Mouse (Mus musculus): ENCODE results near the gene Iqgap3. TPM values are rescaled to one million over a fixed set of nuclear protein-coding genes. Genes with fewer than 3 reads are reported as not detected.

Iqgap3 gene
- total and polyA plus RNA-seq, 3 experiments, result 0.21 to 0.64 (median 0.45) TPM

DNA sequence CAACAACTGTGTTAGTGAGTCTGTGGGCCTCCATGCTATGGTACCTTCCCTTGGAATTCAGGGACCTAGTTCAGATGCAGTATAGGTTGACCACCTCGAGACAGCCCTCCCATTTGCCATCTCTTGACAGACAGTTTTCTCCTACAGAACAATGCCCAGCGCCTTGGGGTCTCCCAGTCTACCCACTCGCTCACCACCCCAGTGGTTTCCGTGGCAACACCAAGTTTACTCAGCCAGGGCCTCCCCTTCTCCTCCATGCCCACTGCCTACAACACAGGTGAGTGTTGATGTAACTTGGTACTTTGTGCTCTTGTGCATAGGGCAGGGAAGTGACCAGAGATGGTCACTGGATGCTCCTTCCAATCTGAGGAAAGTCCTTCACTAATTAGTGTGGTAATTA is 81.0 kb downstream of the Iqgap3 start:
- H3K9ac ChIP-seq (ENCODE audit: low read depth, low read length), result no peak overlapping the region
- H3K4me3 ChIP-seq, result no peak overlapping the region
- DNase-seq, result no peak
- H3K27me3 ChIP-seq (ENCODE audit: control insufficient read depth, insufficient read depth, low read length), result no peaks in the 10 kb centered on the region
- no peak for TF ChIP-seq CTCF (IDR thresholded peaks at IDR 0.05)
- no peak for TF ChIP-seq EP300 (IDR thresholded peaks at IDR 0.05; ENCODE audit: insufficient read depth, low read depth, low read length)
- no peak for TF ChIP-seq POLR2A (IDR thresholded peaks at IDR 0.05; ENCODE audit: insufficient read depth, low read depth, low read length)
- peaks cover 41% of the 10 kb centered on the region for H3K36me3 ChIP-seq (ENCODE audit: control insufficient read depth, insufficient read depth, low read length)
- intact Hi-C loops (cut with DNase I), result no loop called here
- 93% methylated on average over 4 of the region's 4 CpGs for WGBS
- peak overlapping the region; percentile 83 for H3K27ac ChIP-seq
- peaks cover 2% of the 10 kb centered on the region; the same call in 1 of the 2 replicates for H3K79me2 ChIP-seq (replicated peaks; ENCODE audit: control insufficient read depth, insufficient read depth, low read length)
- H3K4me1 ChIP-seq (ENCODE audit: control insufficient read depth, insufficient read depth, low read length), result peaks cover 27% of the 10 kb centered on the region

DNA sequence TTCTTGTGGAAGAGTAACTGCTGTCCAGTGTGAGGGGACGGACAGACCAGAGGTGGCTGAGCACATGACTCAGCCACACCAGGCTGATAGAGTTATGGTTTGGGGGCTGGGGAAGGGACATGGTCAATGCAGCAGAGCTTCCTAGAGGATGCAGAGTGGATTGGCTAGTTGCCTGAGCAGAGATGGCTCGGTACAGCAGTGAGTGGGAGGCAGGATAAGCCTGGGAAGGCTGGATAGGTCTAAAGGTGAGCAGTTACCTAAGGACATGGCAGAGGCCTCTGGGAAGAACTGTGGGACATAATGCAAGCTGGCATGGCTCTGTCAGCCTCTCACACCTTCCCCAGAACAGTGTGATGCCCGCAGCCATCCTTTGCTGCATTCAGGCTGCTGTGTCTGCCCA is 82.1 kb downstream of the Iqgap3 start:
- H3K27ac ChIP-seq, result peak overlapping the region; percentile 83; the same call in 1 of the 2 replicates
- peaks cover 2% of the 10 kb centered on the region; the same call in 1 of the 2 replicates for H3K79me2 ChIP-seq (replicated peaks; ENCODE audit: control insufficient read depth, insufficient read depth, low read length)
- intact Hi-C loops (cut with DNase I), result no loop called here
- no peak for DNase-seq
- no peak overlapping the region; the same call in 1 of the 2 replicates for H3K9ac ChIP-seq (ENCODE audit: low read depth, low read length)
- peaks cover 27% of the 10 kb centered on the region for H3K4me1 ChIP-seq (ENCODE audit: control insufficient read depth, insufficient read depth, low read length)
- H3K27me3 ChIP-seq (ENCODE audit: control insufficient read depth, insufficient read depth, low read length), result no peaks in the 10 kb centered on the region
- 50% methylated on average over 3 of the region's 3 CpGs for WGBS
- peaks cover 41% of the 10 kb centered on the region for H3K36me3 ChIP-seq (ENCODE audit: control insufficient read depth, insufficient read depth, low read length)
- no peak for TF ChIP-seq EP300 (IDR thresholded peaks at IDR 0.05; ENCODE audit: insufficient read depth, low read depth, low read length)
- no peak for TF ChIP-seq POLR2A (IDR thresholded peaks at IDR 0.05; ENCODE audit: insufficient read depth, low read depth, low read length)
- TF ChIP-seq CTCF (IDR thresholded peaks at IDR 0.05), result no peak
- H3K4me3 ChIP-seq, result no peak overlapping the region

DNA sequence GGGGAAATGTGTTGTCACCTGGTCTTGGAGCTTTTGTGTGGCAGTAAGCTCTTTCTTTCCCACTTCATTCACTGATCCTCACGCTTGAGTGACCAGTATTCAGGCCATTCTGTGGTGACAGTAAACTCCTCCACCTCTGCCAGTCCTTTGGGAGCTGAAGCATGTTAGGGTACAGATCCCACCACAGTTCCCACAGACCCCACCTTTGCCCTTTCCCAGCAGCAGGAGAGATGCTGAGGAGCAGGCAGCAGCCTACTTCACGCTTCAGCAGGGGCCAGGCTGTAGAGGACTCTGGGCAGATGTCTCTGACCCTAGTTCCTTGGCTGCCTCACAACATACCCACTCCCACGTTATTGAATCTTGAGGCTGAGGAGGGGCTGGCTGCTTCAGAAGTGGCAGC is 82.5 kb downstream of the Iqgap3 start:
- 79% methylated on average over 3 of the region's 3 CpGs for WGBS
- no peak overlapping the region for H3K9ac ChIP-seq (ENCODE audit: low read depth, low read length)
- intact Hi-C loops (cut with DNase I), result no loop called here

DNA sequence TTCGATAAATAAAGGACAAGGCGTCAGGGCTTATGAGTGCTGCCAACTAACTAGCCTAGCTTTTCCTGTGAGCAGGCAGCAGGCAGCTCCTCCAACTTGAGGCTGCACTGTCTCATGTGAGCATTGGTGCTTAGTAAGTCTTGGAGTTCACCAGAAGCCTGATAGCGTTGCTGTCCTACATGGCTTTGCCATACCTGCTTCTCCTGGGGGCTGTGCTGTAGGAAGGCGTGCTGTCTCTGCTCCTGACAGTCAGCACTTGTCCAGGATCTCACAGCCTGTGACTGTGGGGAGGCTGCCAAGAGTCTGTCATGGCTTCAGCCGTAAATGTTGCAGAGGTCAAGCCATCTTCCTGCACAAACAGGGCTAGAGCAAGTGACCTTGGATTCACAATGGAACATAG is 84.3 kb downstream of the Iqgap3 start:
- peak; percentile 55 to 76 for DNase-seq
- no peaks in the 10 kb centered on the region for H3K27me3 ChIP-seq (ENCODE audit: control insufficient read depth, insufficient read depth, low read length)
- H3K27ac ChIP-seq, result peak overlapping the region; percentile 63
- 35% methylated on average over 5 of the region's 5 CpGs for WGBS
- peak overlapping the region; percentile 13; the same call in 1 of the 2 replicates for H3K9ac ChIP-seq (ENCODE audit: low read depth, low read length)
- no peak overlapping the region for H3K4me3 ChIP-seq
- TF ChIP-seq CTCF (IDR thresholded peaks at IDR 0.05), result no peak
- peak; percentile 79; the same call in 1 of the 2 replicates for TF ChIP-seq EP300 (IDR thresholded peaks at IDR 0.05; ENCODE audit: insufficient read depth, low read depth, low read length)
- no peak for TF ChIP-seq POLR2A (IDR thresholded peaks at IDR 0.05; ENCODE audit: insufficient read depth, low read depth, low read length)
- no peaks in the 10 kb centered on the region for H3K79me2 ChIP-seq (replicated peaks; ENCODE audit: control insufficient read depth, insufficient read depth, low read length)
- peaks cover 33% of the 10 kb centered on the region for H3K36me3 ChIP-seq (ENCODE audit: control insufficient read depth, insufficient read depth, low read length)
- intact Hi-C loops (cut with DNase I), result no loop called here
- peaks cover 21% of the 10 kb centered on the region for H3K4me1 ChIP-seq (ENCODE audit: control insufficient read depth, insufficient read depth, low read length)

More for the DNA sequence above, 82.5 kb downstream of the Iqgap3 start:
- Histone ChIP-seq H3K4me3 (no peak overlapping the region), H3K36me3 (ENCODE audit: control insufficient read depth, insufficient read depth, low read length) (peaks cover 41% of the 10 kb centered on the region), H3K79me2 (replicated peaks; ENCODE audit: control insufficient read depth, insufficient read depth, low read length) (peaks cover 2% of the 10 kb centered on the region; the same call in 1 of the 2 replicates), H3K4me1 (ENCODE audit: control insufficient read depth, insufficient read depth, low read length) (peaks cover 27% of the 10 kb centered on the region), H3K27me3 (ENCODE audit: control insufficient read depth, insufficient read depth, low read length) (no peaks in the 10 kb centered on the region), H3K27ac (peak overlapping the region; percentile 3; the same call in 1 of the 2 replicates)
- no peak for TF ChIP-seq EP300 (IDR thresholded peaks at IDR 0.05; ENCODE audit: insufficient read depth, low read depth, low read length)
- TF ChIP-seq CTCF (IDR thresholded peaks at IDR 0.05), result no peak
- no peak for TF ChIP-seq POLR2A (IDR thresholded peaks at IDR 0.05; ENCODE audit: insufficient read depth, low read depth, low read length)
- DNase-seq, result no peak

DNA sequence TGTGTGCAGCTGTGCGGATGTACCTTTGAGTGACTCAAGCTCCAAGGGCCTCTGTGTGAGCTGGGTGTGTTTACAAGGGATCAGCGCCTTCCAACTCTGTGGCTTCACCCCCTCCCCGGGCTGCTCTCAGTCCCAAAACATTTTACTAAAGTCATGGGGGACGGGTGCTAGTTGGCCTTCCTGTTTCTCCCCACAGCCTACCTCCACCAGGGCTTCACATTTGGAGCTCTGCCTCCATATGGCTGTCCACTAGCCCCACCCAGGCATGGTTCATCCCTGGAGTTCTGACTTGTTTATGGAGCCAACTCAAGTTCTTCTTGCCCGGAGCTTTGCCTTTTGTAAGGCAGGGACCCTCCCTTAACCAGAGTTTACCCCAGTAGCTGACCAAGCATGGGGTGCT is 88.6 kb downstream of the Iqgap3 start:
- peaks cover 14% of the 10 kb centered on the region for H3K4me1 ChIP-seq (ENCODE audit: control insufficient read depth, insufficient read depth, low read length)
- TF ChIP-seq EP300 (IDR thresholded peaks at IDR 0.05; ENCODE audit: insufficient read depth, low read depth, low read length) (no peak), POLR2A (IDR thresholded peaks at IDR 0.05; ENCODE audit: insufficient read depth, low read depth, low read length) (no peak), CTCF (IDR thresholded peaks at IDR 0.05) (no peak)
- no peak for DNase-seq
- intact Hi-C loops (cut with DNase I), result loop anchor here (10.0 kb wide), 1 partner anchor 46 kb away; no protein-coding TSS in a partner anchor
- no peak overlapping the region for H3K9ac ChIP-seq (ENCODE audit: low read depth, low read length)
- 77% methylated on average over 5 of the region's 5 CpGs for WGBS
- H3K27ac ChIP-seq, result no peak overlapping the region
- H3K79me2 ChIP-seq (replicated peaks; ENCODE audit: control insufficient read depth, insufficient read depth, low read length), result no peaks in the 10 kb centered on the region
- no peaks in the 10 kb centered on the region for H3K27me3 ChIP-seq (ENCODE audit: control insufficient read depth, insufficient read depth, low read length)
- peaks cover 9% of the 10 kb centered on the region for H3K36me3 ChIP-seq (ENCODE audit: control insufficient read depth, insufficient read depth, low read length)
- no peak overlapping the region for H3K4me3 ChIP-seq

Other genes starting within 250 kb of the Iqgap3 start
- gene Sh2d2a, start 235.2 kb upstream of the Iqgap3 start, total RNA-seq (2021), result under 1 TPM; 0.05 to 0.27 TPM
- 0.41 and 0.70 TPM in 2 replicates for gene Sh2d2a, start 235.2 kb upstream of the Iqgap3 start, polyA plus RNA-seq (2012; rRNA removed)
- 10 to 100 TPM; 46.7 to 50.7 TPM for gene Prcc, start 196.4 kb upstream of the Iqgap3 start, total RNA-seq (2021)
- 27.6 and 35.9 TPM in 2 replicates for gene Prcc, start 196.4 kb upstream of the Iqgap3 start, polyA plus RNA-seq (2012; rRNA removed)
- 100 to 1,000 TPM; 106 to 125 TPM for gene Hdgf, start 175.7 kb upstream of the Iqgap3 start, total RNA-seq (2021)
- 61.6 and 99.5 TPM in 2 replicates for gene Hdgf, start 175.7 kb upstream of the Iqgap3 start, polyA plus RNA-seq (2012; rRNA removed)
- gene Mrpl24, start 162.5 kb upstream of the Iqgap3 start, total RNA-seq (2021), result 10 to 100 TPM; 70.4 to 71.9 TPM
- 53.3 and 88.7 TPM in 2 replicates for gene Mrpl24, start 162.5 kb upstream of the Iqgap3 start, polyA plus RNA-seq (2012; rRNA removed)
- 10 to 100 TPM; 10.6 to 10.9 TPM for gene Isg20l2, start 151.7 kb upstream of the Iqgap3 start, total RNA-seq (2021)
- gene Isg20l2, start 151.7 kb upstream of the Iqgap3 start, polyA plus RNA-seq (2012; rRNA removed), result 6.2 and 10.8 TPM in 2 replicates
- gene Rrnad1, start 151.3 kb upstream of the Iqgap3 start, total RNA-seq (2021), result 1 to 10 TPM; 4.7 to 5.5 TPM
- gene Rrnad1, start 151.3 kb upstream of the Iqgap3 start, polyA plus RNA-seq (2012; rRNA removed), result 17.2 and 18.7 TPM in 2 replicates
- under 1 TPM in 1 of 2 experiments, not detected in 1; 0.25 TPM for gene Crabp2, start 133.3 kb upstream of the Iqgap3 start, total RNA-seq (2021)
- not detected in 2 replicates for gene Crabp2, start 133.3 kb upstream of the Iqgap3 start, polyA plus RNA-seq (2012; rRNA removed)
- 10 to 100 TPM; 14.7 to 22.8 TPM for gene Nes, start 110.9 kb upstream of the Iqgap3 start, total RNA-seq (2021)
- gene Nes, start 110.9 kb upstream of the Iqgap3 start, polyA plus RNA-seq (2012; rRNA removed), result 6.2 and 10.0 TPM in 2 replicates
- under 1 TPM in 1 of 2 experiments, not detected in 1; 0.09 TPM for gene Bcan, start 81.7 kb upstream of the Iqgap3 start, total RNA-seq (2021)
- gene Bcan, start 81.7 kb upstream of the Iqgap3 start, polyA plus RNA-seq (2012; rRNA removed), result 0.32 and 0.55 TPM in 2 replicates
- not detected for gene Hapln2, start 54.4 kb upstream of the Iqgap3 start, total RNA-seq (2021)
- gene Hapln2, start 54.4 kb upstream of the Iqgap3 start, polyA plus RNA-seq (2012; rRNA removed), result not detected in 2 replicates
- 1 to 10 TPM; 9.5 to 9.9 TPM for gene Gpatch4, start 38.9 kb upstream of the Iqgap3 start, total RNA-seq (2021)
- 4.3 and 8.5 TPM in 2 replicates for gene Gpatch4, start 38.9 kb upstream of the Iqgap3 start, polyA plus RNA-seq (2012; rRNA removed)
- gene Naxe, start 23.5 kb upstream of the Iqgap3 start, total RNA-seq (2021), result 10 to 100 TPM; 70.6 to 81.9 TPM
- 86.6 and 96.7 TPM in 2 replicates for gene Naxe, start 23.5 kb upstream of the Iqgap3 start, polyA plus RNA-seq (2012; rRNA removed)
- gene Ttc24, start 3.7 kb upstream of the Iqgap3 start, total RNA-seq (2021), result not detected
- 0.29 TPM in 1 of 2 replicates, not detected in the other for gene Ttc24, start 3.7 kb upstream of the Iqgap3 start, polyA plus RNA-seq (2012; rRNA removed)
- 100 to 1,000 TPM; 118 to 129 TPM for gene Mef2d, start 60.4 kb downstream of the Iqgap3 start, total RNA-seq (2021)
- gene Mef2d, start 60.4 kb downstream of the Iqgap3 start, polyA plus RNA-seq (2012; rRNA removed), result 119 and 122 TPM in 2 replicates
- not detected for gene Rhbg, start 172.7 kb downstream of the Iqgap3 start, total RNA-seq (2021)
- gene Rhbg, start 172.7 kb downstream of the Iqgap3 start, polyA plus RNA-seq (2012; rRNA removed), result 0.20 TPM in 1 of 2 replicates, not detected in the other
- gene Gm38392, start 205.2 kb downstream of the Iqgap3 start, total RNA-seq (2021), result under 1 TPM; 0.26 to 0.27 TPM
- 0.23 TPM in 1 of 2 replicates, not detected in the other for gene Gm38392, start 205.2 kb downstream of the Iqgap3 start, polyA plus RNA-seq (2012; rRNA removed)
- gene Tsacc, start 215.0 kb downstream of the Iqgap3 start, total RNA-seq (2021), result 1 to 10 TPM; 5.1 to 8.6 TPM
- gene Tsacc, start 215.0 kb downstream of the Iqgap3 start, polyA plus RNA-seq (2012; rRNA removed), result 4.8 and 8.7 TPM in 2 replicates
- gene Cct3, start 215.1 kb downstream of the Iqgap3 start, total RNA-seq (2021), result 100 to 1,000 TPM; 169 to 172 TPM
- gene Cct3, start 215.1 kb downstream of the Iqgap3 start, polyA plus RNA-seq (2012; rRNA removed), result 124 and 183 TPM in 2 replicates
- gene Glmp, start 243.1 kb downstream of the Iqgap3 start, total RNA-seq (2021), result 10 to 100 TPM; 75.6 to 80.9 TPM
- gene Glmp, start 243.1 kb downstream of the Iqgap3 start, polyA plus RNA-seq (2012; rRNA removed), result 98.0 and 105 TPM in 2 replicates

Data from heart, adult 2 months (tissue).